Mouse (Mus musculus): ENCODE measurements around the gene Trim66.

GRCm38 (mm10) chr7:109422803-109423202, 85.1 kb downstream of the Trim66 start:
- TF ChIP-seq CTCF (IDR thresholded peaks at IDR 0.05; ENCODE audit: borderline replicate concordance, insufficient read depth, low read depth, low read length) (no peak), POLR2A (IDR thresholded peaks at IDR 0.05; ENCODE audit: borderline replicate concordance, insufficient read depth, low read length) (no peak)
